Mouse (Mus musculus) testis, adult 2 months (tissue): ENCODE measurements around the gene Kin. TPM values are rescaled to one million over a fixed set of nuclear protein-coding genes. Genes with fewer than 3 reads are reported as not detected.

ENCODE experiments used
- H3K27ac ChIP-seq: fragments of 200-500 bp; 2 replicates; pipeline ENCODE4 v1.5.1; 2012; ENCODE audit warnings: low read depth, low read length; ENCODE audit not compliant: control insufficient read depth, insufficient read depth
- H3K27me3 ChIP-seq: fragments of 200-500 bp; 2 replicates; pipeline ENCODE4 v1.6.1; 2012; ENCODE audit warnings: mild to moderate bottlenecking, low read length, moderate library complexity; ENCODE audit not compliant: control insufficient read depth, insufficient read depth
- H3K36me3 ChIP-seq: fragments of 200-500 bp; 2 replicates; pipeline ENCODE4 v1.6.1; 2012; ENCODE audit warnings: mild to moderate bottlenecking, low read length; ENCODE audit not compliant: control insufficient read depth, insufficient read depth
- H3K4me1 ChIP-seq: fragments of 200-500 bp; 2 replicates; pipeline ENCODE4 v1.6.1; 2012; ENCODE audit warnings: low read length; ENCODE audit not compliant: control insufficient read depth, insufficient read depth
- H3K4me3 ChIP-seq: fragments of 200-500 bp; 2 replicates; pipeline ENCODE4 v1.5.1; 2012; ENCODE audit warnings: low read depth, mild to moderate bottlenecking, low read length, moderate library complexity, mixed read lengths; ENCODE audit not compliant: control insufficient read depth
- CTCF ChIP-seq: fragments of 200-500 bp; IDR thresholded peaks from 2 replicates; pipeline ENCODE4 v1.5.1; 2012; ENCODE audit warnings: low read depth, mild to moderate bottlenecking, inconsistent platforms, low read length, moderate library complexity; ENCODE audit not compliant: control insufficient read depth, insufficient read depth, insufficient replicate concordance
- POLR2A ChIP-seq: fragments of 200-500 bp; IDR thresholded peaks from 2 replicates; pipeline ENCODE4 v1.6.1; 2012; ENCODE audit warnings: low read depth, mild to moderate bottlenecking, inconsistent platforms, low read length, moderate library complexity; ENCODE audit not compliant: control insufficient read depth
- polyA plus RNA-seq: library from polyadenylated mRNA; depleted of rRNA; stranded (reverse); fragments of >200 nt; gene quantifications from 2 replicates; pipeline ENCODE4 v1.2.3, GENCODE M21; 2012; rRNA removed

The Kin gene
- polyA plus RNA-seq, 1 experiment = 1.7 TPM

- Histone ChIP-seq H3K4me1 (no peaks in the 10 kb centered on the region), H3K27ac (no peak overlapping the region), H3K4me3 (no peak overlapping the region), H3K36me3 (no peaks in the 10 kb centered on the region), H3K27me3 (no peaks in the 10 kb centered on the region)
- TF ChIP-seq POLR2A = no peak
- TF ChIP-seq CTCF = no peak
Observed at GRCm38 (mm10) chr2:10132128-10132527, 51.7 kb downstream of the Kin start.

GRCm38 (mm10) chr2:10133941-10134340 lies 53.5 kb downstream of the Kin start:
- TF ChIP-seq POLR2A = no peak
- Histone ChIP-seq H3K36me3 (no peaks in the 10 kb centered on the region), H3K27ac (no peak overlapping the region), H3K4me1 (no peaks in the 10 kb centered on the region), H3K27me3 (no peaks in the 10 kb centered on the region), H3K4me3 (no peak overlapping the region)

- Histone ChIP-seq H3K27ac (no peak overlapping the region), H3K36me3 (no peaks in the 10 kb centered on the region), H3K27me3 (no peaks in the 10 kb centered on the region), H3K4me3 (no peak overlapping the region), H3K4me1 (no peaks in the 10 kb centered on the region)
- no peak for TF ChIP-seq POLR2A
- TF ChIP-seq CTCF = no peak
Observed at GRCm38 (mm10) chr2:10137320-10137719, 56.9 kb downstream of the Kin start.

GRCm38 (mm10) chr2:10140456-10140855 lies 60.1 kb downstream of the Kin start:
- TF ChIP-seq POLR2A (no peak), CTCF (no peak)
- H3K36me3 ChIP-seq = no peaks in the 10 kb centered on the region
- no peaks in the 10 kb centered on the region for H3K27me3 ChIP-seq
- no peak overlapping the region for H3K27ac ChIP-seq
- no peak overlapping the region for H3K4me3 ChIP-seq
- H3K4me1 ChIP-seq = no peaks in the 10 kb centered on the region

Other genes with a start within 250 kb of the Kin start
- 57.2 and 69.9 TPM in 2 replicates for gene 4930412O13Rik, start 199.3 kb upstream of the Kin start, polyA plus RNA-seq
- gene 9230102O04Rik, start 191.1 kb upstream of the Kin start, polyA plus RNA-seq = 0.75 TPM in 1 of 2 replicates, not detected in the other
- 1.0 and 2.0 TPM in 2 replicates for gene Gata3, start 190.6 kb upstream of the Kin start, polyA plus RNA-seq
- 9.1 and 10.5 TPM in 2 replicates for gene Taf3, start 32.0 kb upstream of the Kin start, polyA plus RNA-seq
- gene Atp5c1, start 83 bp upstream of the Kin start, polyA plus RNA-seq = 154 and 178 TPM in 2 replicates
- gene Itih2, start 50.8 kb downstream of the Kin start, polyA plus RNA-seq = 6.1 and 7.9 TPM in 2 replicates
- gene Itih5, start 73.0 kb downstream of the Kin start, polyA plus RNA-seq = 2.0 and 2.7 TPM in 2 replicates